Mouse (Mus musculus) liver (tissue): Measurements from ENCODE around the gene Ccdc169.
"Not testable (repeated sequence)": the region's sequence is repeated elsewhere in the genome, so short reads cannot be mapped to it uniquely, and the experiment has no call there.

Experiments
- DNase-seq: peaks from one replicate; pipeline ENCODE4 v3.0.0-alpha.2; 2020; ENCODE audit warnings: mixed read lengths

Gene Ccdc169

GRCm38 (mm10) chr3:55203621-55204020 is 66.5 kb downstream of the Ccdc169 start:
- DNase-seq, result not testable (repeated sequence)

GRCm38 (mm10) chr3:55206413-55206812 is 69.3 kb downstream of the Ccdc169 start:
- no peak for DNase-seq

GRCm38 (mm10) chr3:55207665-55208064 is 70.5 kb downstream of the Ccdc169 start:
- DNase-seq, result no peak

GRCm38 (mm10) chr3:55212254-55212653 is 75.1 kb downstream of the Ccdc169 start:
- DNase-seq, result no peak

GRCm38 (mm10) chr3:55213785-55214184 is 76.6 kb downstream of the Ccdc169 start:
- no peak for DNase-seq

GRCm38 (mm10) chr3:55214413-55214812 is 77.3 kb downstream of the Ccdc169 start:
- DNase-seq, result no peak

GRCm38 (mm10) chr3:55222502-55222901 is 85.4 kb downstream of the Ccdc169 start:
- no peak for DNase-seq
